Mouse (Mus musculus) frontal cortex, adult 2 months (tissue): Measurements from ENCODE around the gene Agap1. TPM values are rescaled to one million over a fixed set of nuclear protein-coding genes. Genes with fewer than 3 reads are reported as not detected.
A peak's percentile ranks its signal among the peaks of the same experiment; 100 is the strongest.

ENCODE experiments used
- DNase-seq, 2 experiments: peaks; one replicate each; pipeline ENCODE4 v3.0.0; 2022; ENCODE audit warnings: low spot score in 1 of 2; ENCODE audit errors: extremely low spot score in 1 of 2
- polyA plus RNA-seq: library from polyadenylated mRNA; depleted of rRNA; stranded (reverse); fragments of >200 nt; gene quantifications from 2 replicates; pipeline ENCODE4 v1.2.3, GENCODE M21; 2012

Agap1 gene
- polyA plus RNA-seq, 1 experiment, result 67.9 TPM

DNA sequence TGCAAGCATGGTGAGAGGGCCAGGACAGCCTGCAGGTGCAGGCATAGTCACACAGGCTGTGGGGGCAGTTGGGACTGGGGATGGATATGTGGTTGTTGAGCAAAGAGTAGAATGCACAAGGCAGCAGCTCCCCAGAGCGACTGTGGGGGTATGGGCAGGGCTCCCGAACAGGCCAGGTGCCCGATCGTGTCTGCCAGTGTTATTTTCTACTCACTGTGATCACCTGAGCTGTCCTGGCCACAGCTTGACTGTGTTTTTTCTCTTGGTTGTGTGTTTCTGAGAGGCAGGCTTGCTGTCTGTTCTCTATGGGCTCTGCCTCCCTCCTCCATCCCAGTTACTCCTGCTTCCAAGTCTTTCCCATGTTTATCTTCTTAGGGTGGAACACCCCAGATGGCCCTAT is 154.2 kb downstream of the Agap1 start:
- no peak for DNase-seq

DNA sequence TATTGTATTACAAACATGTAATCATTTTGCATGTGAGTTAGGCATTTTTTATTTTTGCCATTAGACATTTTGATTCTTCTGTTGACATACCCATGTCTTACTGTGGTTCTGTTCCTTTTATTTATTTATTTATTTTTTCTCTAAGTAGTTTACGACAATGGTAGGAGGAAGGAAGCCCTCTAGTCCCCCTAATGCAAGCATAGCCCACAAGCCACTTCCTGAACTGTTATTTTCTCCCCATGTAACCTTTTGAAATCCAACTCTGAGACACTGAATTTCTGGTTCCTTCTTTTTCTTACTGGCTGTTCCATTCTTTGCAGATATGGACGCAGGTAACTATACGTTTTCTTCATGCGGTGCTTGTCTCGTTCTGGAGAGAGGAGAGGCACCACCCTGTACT is 155.4 kb downstream of the Agap1 start:
- no peak for DNase-seq

DNA sequence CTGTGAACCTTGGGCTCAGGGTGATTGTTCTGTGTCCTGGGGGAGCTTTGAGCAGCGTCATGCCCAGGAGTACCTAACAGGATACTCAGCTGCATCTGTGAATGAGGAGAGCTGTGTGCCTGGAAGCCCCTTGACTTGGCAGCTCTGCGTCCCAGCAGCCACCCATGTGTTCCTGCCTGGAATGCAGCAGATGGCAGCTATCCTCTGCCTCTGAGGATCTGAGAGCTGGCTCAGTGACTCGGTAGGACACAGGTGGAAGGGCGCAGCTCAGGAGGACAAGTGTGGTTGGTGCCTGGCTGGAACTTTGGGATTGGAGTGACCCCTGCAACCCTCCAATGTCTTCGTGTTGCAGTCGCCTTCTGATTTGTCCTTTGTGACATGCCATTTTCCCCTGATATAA is 156.9 kb downstream of the Agap1 start:
- no peak for DNase-seq

DNA sequence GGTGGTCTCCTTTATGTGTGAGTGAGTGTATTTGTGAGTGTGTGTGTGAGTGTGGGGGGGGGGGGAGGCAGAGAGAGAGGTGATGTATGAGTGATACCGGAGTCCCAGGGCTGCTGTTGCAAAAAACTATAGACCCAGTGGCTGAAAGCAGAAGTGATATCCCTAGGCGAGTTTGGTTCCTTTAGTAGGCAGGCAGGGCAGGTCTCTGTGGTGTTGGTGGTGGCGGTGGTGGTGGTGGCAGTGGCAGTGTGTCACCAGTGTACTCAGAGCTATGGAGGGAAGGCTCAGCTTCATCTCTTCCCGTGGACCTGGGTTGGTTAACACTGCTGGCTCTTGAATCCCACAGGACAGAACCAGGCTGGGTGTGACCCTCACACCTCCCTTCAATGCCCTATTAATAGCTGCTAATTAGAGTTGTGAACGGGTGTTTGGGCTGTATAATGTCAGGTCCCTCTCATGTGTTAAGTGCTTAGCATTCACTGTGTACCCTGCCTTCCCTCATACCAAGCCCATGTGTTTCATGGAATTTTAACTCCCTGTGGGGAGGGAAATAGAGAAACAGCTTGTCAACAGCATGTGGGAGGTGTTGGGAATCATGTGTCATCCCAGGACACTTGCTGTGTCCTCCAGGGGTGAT is 158.7 kb downstream of the Agap1 start:
- DNase-seq, result no peak

DNA sequence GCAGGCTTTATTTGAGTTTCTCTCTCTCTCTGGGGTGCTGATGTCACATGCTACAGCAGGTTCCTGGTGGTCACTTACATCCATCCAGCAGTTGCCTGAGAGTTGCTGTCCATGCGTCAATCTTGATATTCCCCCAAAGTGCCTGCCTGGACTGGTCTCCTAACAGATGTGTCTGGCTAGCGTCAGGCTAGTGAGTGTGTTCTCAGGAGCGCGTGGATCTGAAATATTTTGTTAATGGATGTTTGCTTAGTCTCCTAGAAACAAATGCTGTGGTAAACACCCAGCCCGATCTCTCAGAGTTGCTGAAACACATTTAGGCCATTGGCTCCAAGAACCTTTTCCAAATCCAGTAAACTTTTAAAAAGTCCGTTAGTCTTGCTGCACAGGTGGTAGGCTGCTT is 161.9 kb downstream of the Agap1 start:
- DNase-seq, result no peak

DNA sequence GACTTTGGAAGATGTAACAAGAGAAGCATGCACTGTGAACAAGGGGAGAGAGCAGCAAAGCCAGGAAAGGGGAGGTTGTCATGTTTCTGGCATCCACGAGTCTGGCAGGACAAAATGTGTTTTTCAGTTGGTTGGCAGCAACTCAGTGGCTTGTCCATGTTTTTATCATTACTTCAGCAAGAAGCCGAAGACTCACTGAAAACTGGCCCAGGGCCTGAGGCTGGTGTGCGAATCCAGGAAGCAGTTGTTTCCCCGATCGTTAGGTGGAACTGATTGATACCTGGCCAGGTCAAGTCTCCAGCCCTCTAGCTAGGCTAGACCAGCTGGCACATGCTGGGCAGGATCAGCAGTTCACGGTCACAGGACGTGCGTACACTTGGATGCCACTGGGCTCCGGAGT is 162.7 kb downstream of the Agap1 start:
- DNase-seq, result no peak

DNA sequence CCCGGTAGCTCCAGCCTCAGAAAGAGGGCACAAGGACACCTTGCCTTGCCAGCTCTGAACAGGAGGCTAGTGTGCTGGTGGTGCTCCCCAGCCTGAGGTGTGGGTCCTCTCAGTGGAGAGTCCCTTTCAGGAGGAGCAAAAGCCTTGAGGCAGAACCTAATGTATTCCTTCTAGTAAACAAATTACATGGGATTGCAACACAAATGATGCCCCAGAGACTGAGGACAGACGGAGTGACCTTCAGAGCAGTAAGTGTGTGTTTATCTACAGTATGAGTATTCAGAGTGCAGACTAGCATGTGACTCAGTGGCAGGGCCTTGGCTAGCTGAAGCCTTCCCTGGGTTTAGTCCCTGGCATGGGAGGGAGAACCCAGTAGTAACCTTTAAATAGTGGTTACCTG is 165.4 kb downstream of the Agap1 start:
- no peak for DNase-seq

DNA sequence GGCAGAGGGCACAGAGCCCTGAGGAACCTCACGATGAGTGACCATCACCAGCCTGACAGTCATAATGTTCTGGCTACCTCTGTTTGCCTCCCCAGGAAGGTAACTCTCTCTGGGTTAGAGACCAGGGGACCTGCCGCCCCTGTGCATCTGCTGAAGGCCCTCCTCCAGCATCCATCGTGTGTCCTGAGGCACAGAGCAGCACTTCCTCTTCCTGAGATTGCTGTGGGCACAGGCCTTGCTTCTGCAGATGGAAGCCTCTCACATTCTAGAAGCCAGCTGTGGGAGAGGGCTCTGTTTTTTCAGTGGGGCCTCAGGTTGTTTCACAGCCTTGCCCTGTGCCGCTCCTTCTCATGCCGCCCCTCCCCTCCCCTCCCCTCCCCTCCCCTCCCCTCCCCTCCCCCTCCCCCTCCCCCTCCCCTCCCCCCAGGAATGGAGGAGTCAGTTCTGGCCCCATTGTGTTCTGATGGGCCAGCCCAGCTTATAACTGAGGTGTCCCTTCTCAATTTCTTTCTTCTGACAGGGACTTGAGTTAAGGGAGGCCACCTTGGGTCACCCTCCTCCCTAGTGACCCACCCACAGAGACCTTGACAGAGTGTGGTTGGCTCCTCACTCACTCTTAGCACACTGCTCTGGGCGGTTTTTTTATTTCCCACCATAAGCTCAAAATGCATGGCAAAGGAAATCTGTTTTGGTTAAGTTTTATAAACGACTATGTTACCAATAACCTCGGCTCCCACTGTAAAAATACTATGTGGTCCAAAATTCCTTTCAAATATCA is 166.6 kb downstream of the Agap1 start:
- DNase-seq, result no peak

DNA sequence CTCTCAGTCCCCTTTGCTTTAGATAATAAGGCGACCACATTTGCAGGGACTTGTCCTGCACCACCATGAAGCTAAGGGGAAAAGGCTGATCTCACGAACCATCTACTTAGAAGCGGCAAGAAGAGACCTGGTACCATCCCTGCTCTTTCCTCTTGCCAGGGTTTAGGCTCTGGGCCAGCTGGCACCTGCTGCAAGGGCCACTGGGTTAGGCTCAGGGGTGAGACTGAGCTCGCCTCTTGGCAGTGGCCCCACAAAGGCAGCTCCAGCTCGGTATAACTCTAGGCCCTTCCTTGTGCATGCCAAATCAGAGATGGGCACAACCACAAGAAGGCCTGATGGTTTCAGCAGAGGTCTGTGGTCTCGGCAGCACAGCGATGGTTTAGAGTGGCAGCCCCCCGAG is 167.3 kb downstream of the Agap1 start:
- no peak for DNase-seq

DNA sequence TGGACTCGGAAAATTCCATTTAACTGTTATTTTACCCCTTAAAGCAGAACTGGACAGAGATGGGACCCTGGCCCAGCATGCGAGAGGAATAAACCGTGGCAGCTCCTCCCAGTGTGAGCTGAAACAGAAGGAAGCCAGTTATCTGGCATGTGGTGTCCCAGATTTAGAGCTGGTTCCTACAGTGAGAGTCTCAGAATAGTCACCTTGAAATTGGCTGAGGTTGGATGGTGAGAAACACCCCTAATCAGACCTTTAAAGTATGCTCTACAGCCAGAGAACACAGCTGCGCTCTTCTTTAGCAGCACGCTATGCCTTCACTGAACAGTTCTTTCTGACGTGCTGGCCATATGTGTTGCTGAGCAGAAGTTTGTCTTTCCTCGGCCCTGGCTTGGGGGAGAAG is 168.2 kb downstream of the Agap1 start:
- DNase-seq, result peak in 1 of 2 experiments; percentile 48

DNA sequence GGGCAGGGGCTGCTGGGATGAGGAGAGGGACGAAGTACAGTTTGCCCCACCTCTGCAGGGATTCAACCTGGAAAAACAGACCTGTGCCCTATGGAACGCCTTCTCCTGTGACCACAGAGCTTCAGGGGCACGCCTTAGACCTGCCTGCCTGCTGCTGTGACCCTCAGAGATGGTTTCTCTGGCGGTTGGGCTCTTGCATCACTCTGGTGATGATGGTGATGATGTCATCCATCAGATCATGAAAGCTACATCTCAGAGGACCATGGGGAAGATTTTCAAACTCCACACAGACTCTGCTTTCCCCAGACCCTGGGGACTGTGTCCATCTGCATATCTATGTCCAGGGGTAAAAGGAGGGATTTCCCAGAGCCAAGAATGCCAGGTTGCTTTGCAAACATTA is 170.7 kb downstream of the Agap1 start:
- no peak for DNase-seq

DNA sequence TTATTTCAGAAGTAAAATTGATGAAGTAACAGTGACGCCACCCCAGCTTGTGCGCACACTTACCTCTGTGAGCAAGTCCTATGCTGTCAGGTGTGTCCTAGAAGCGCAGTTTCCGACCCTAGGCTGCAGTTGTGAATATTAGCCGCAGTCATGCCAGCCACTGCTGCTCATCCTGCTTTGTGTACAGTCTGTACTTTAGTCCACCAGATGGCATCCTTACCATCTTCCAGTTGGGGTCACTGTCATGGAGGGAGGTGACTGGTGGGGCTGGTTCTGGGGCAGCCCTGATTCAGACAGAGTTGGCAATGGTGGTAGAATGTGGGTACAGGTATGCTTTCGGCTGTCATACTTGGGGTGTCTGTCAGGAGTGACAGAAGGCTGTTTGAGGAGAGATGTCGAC is 171.4 kb downstream of the Agap1 start:
- no peak for DNase-seq

DNA sequence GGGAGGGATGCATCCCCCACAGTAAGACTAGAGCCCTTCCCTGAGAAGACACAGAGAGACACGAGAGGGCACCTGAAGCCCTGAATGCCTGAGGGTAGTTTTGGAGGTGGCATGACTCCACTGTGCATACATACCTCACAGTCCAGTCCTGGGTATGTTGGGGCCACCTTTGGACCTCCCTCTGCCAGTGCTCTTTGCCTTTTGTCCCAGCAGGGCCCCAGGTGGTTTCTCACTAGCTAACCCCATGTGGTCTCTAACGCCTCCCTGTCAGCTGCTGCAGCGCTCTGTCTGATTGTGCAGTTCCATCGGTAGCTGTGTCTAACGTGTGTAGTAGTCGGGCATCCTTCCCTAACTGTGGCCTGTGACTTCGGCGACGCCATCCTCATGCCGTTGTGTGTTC is 172.3 kb downstream of the Agap1 start:
- no peak for DNase-seq

DNA sequence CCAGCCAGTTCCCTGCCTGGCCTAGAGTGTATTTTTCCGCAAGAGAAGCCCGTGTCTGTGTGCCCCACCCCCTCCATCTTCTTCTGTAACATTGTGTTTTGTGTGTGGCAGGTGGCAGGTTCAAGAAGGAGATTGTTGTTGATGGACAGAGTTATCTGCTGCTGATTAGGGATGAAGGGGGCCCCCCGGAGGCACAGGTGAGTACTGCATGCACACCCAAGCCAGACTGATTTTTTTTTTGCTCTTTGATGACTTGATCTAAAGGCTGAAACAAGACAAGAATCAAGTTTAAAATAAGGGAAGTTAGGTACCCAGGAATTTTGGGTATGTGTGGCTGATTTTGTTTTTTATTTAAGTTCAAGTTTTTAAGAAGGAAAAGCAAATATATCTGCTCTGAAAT is 173.0 kb downstream of the Agap1 start:
- DNase-seq, result peak in 1 of 2 experiments; percentile 68

DNA sequence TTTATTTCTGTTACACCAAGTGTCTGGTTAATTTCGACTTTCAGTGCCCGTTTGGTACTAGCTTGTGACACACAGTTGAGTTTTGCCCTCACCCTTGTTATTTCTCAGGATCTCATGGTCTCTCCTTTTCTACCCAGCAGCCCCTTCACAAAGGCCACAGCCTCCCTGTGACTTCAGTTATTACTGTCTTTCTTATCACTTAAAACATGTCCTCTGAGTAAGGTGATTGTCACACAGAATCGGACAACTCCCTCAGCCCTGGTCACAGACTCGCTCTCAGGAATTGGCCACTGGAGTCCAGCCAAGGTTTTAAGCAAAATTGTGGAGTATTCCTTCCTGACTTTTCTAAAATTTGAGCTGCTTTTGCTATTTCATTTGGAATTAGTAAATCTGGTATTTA is 176.2 kb downstream of the Agap1 start:
- DNase-seq, result no peak

DNA sequence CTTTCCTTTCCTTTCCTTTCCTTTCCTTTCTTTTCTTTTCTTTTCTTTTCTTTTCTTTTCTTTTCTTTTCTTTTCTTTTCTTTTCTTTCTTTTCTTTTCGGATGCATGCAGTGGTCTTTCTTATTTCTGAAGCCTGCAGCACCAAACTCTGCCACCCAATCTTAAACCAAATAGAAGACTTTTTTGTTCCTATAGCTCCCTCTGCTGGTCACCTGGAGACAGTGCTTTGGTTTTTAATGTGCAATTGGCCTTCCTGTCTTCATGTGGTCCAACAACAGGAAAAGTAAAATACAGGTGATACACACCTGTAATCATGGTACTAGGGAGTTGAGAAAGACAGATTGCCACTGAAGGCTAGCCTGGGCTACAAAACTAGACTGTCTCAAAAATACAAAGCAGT is 177.1 kb downstream of the Agap1 start:
- DNase-seq, result peak in 1 of 2 experiments; percentile 82

DNA sequence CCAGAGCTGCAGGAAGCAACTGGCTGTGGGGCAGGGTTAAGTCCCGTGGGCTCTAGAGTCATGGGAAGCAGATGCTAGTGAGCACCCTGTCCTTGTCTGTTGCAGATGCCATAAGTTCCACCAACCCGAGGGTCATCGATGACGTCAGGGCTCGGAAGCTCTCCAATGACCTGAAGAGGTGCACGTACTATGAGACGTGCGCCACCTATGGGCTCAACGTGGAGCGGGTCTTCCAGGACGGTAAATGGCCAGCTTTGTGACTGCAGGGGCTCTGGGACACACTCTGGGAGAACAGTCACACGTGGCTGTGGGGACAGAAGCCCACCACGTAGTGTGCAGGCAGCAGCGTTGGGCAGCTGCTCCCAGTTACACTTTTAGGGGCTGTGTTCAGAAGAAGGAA is 179.4 kb downstream of the Agap1 start:
- no peak for DNase-seq

DNA sequence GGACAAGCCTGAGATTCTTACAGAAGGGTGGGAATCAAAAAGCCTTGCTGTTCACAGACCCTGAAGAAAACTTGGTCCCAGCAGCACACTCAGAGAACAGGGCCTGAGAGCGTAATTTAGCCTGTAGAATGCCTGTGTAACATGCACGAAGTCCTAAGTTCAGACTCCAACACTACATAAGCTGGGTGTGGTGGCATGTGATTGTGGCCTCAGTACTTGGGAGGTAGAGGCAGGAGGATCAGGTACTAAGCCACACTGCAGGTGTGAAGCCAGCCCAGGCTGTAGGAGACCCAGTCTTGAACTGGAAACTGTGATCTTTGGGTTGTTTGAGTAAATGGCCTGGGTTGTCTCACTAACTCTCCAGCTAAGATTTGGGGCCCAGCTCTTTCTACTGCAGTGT is 180.5 kb downstream of the Agap1 start:
- no peak for DNase-seq

DNA sequence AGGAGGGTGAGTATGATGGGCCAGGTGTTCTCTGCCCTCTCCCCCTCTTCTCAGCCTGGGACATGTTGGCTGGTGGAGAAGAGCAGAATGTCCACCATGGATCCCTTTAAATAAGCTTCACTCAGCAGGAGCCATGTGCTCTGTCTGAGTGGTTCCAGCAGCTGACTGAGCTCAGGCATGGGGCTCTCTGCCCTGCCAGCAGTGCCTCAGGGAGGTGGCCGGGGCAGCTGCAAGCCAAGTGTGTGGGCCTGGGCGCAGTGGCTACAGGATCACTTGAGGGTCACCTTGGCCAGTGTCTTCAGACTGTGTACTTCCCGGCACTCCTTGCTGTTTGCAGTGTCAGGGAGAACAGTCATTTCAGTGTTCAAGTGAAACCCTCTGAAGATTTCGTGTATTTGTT is 183.1 kb downstream of the Agap1 start:
- DNase-seq, result no peak

DNA sequence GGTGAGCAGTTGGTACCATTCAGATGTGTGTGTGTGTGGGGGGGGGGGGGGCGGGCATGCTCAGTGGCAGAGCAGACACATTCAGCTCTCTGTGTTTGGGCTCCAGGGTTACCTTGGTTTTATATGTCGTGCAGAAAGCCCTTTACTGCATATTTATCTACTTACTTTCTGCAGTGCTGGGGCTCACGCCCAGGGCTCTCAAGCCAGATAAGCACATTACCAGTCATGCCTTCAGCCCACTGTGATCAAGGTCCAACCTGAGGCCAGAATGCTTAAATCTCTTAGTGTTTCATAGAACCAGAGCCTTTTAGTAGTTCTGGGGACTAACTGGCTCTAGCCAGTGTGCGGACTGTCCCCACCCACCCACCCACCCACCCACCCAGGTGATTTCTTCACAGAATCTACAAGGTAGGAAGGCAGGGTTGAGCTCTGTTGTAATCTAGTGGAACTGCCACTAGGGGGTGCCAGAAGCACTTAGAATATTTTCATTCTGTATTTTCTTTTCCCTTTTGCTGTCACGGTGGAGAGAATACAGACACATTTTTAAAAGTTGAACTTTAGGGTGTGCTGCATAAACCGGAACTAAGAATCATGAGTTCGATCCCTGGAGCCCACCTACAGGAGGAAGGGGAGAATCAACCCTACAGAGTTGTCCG is 189.0 kb downstream of the Agap1 start:
- DNase-seq, result peak in 1 of 2 experiments; percentile 78

DNA sequence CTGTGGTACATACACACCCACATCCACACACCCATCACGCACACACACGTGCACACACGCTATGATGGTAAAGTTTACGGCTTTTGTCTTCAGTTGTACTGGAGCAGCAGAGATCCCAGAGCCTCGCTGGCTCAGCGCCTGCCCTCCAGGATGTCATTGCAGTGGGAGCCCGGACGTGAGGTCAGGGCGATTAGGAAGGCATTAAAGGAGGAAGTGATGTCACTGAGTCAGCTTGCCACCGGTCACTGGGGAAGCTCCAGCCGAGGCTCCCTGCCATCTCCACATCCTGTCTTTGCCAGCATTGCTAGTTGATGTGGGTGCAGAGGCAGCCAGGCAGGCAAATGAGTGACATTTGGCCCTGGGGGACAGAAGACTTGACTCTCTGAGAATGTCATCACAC is 189.5 kb downstream of the Agap1 start:
- DNase-seq, result no peak
